Mouse (Mus musculus): ENCODE measurements around the gene Gabrb3. TPM values are rescaled to one million over a fixed set of nuclear protein-coding genes. Genes with fewer than 3 reads are reported as not detected.

The Gabrb3 gene
- 0.37 TPM in 1 of 2 replicates, not detected in the other for polyA plus RNA-seq (2012; rRNA removed; ENCODE audit: low replicate concordance)

GRCm38 (mm10) chr7:57419392-57419791, at the start of gene Gabrb3:
Gabrb3 (plus strand) TSS chr7:57419692.

DNA sequence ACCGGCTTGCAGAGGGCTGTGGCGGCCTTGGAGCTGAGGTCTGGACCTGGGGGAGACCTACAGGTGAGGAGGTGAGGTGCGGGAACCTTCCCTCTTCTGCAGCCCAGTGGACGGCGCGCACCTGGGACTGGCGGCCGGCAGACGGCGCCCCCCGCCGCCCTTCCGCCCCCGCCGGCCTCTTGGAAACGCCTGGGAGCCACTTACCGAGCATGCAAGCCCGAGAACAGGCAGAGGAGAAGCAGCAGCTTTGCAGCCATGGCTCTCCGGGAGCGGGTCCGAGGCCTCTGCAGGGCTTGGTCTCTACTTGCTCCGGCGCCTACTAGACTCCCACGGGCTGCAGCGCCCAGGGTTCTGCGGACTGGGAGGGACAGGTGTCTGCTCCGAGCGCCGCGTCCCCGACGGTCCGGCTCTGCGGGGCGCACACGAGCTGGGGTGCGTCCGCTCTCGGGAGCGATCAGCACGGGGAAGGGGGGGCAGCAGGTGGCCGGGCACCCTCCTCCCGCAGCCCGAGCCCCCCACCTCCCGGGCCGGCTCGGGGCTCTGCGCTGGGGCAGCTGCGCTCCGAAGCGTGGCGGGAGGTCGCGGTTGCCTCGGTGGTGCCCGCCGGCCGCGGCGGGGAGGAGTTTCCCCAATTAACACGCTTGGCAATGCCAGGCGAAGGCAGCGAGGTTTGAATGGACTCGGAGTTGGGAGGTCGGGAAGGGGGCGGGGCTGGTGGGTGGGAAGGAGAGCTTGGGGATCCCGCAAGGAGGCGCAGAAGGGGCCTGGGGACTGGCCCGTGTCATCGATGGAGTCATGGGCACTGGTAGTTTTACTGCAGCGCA, 32.8 kb upstream of the Gabrb3 start, which contains the start of gene Gabrg3:
Gabrg3 (minus strand) TSS at position 672 of the 824 bp plus-strand sequence.

DNA sequence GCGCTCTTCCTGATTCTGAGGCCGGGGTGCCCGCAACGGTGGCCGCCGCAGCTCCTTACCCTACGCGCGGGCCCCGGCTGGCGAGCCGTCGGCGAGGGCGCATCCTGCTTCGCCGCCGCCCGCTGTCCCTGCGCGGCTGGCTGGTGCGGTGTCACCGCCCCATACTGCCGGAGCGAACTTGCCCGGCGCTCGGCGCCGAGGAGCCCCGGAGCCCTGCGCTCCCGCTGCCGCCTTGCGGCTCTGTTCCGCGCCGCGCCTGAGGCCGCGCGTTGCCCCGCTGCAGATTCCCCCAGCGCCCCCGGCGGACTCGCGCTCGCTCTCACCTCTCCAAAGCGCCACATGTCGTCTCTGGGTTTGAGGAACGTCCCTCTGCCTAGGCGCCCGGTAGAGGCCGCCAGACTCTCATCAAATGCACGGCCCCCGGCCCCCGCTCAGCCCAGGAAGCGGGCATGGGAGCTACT, 90.2 kb downstream of the Gabrb3 start, which contains the start of gene Gabra5:
Gabra5 (minus strand) TSS at position 379 of the 461 bp plus-strand sequence.

Other genes starting within 250 kb of the Gabrb3 start
- gene Gabrg3, start 32.5 kb upstream of the Gabrb3 start, polyA plus RNA-seq (2012; rRNA removed; ENCODE audit: low replicate concordance), result 0.07 and 0.21 TPM in 2 replicates
- not detected in 2 replicates for gene Gabra5, start 90.4 kb downstream of the Gabrb3 start, polyA plus RNA-seq (2012; rRNA removed; ENCODE audit: low replicate concordance)